Comparison of ENCODE assay signal across 10 mouse cellular contexts in genomic region chr13:24604096-24604495, GRCm38 (mm10). TPM values are rescaled to one million over a fixed set of nuclear protein-coding genes. Genes with fewer than 3 reads are reported as not detected.
DNase-seq lines count a peak whose midpoint lies in the region; ATAC-seq and TF ChIP-seq lines count a peak whose summit lies in the region.
"Had no signal": no experiment of that assay in that cellular context is flagged by ENCODE, and none has a peak within 500 bp of the region (broad histone marks: within the 10 kb centered on the region; RNA-seq: fewer than 3 reads in every experiment).

No protein-coding gene starts in this region.

- ATAC-seq in heart, embryonic 16.5 days (replicated peaks; ENCODE audit: extremely low read depth, insufficient read depth, low FRiP score) = no peak
- ATAC-seq in hindbrain, embryonic 12.5 days (ENCODE audit: low FRiP score) = peak; percentile 17; the same call in 1 of the 2 replicates

- no peaks in the 10 kb centered on the region for H3K27me3 ChIP-seq in heart, embryonic 16.5 days (ENCODE audit: control insufficient read depth, insufficient read depth, low read length)
- H3K27me3 ChIP-seq in spleen, adult 2 months (ENCODE audit: control insufficient read depth, insufficient read depth, low read length) = no peaks in the 10 kb centered on the region
- H3K27me3 ChIP-seq in hindbrain, embryonic 12.5 days = no peaks in the 10 kb centered on the region; the same call in 1 of the 2 replicates
- no peaks in the 10 kb centered on the region for H3K27me3 ChIP-seq in splenic B cell, adult 2 months (ENCODE audit: control insufficient read depth, insufficient read depth, low read length, poor library complexity, severe bottlenecking)

- peak overlapping the region; percentile 93 for H3K27ac ChIP-seq in heart, embryonic 16.5 days (ENCODE audit: low read length)
- peak overlapping the region; percentile 97 for H3K27ac ChIP-seq in spleen, adult 2 months (ENCODE audit: insufficient read depth, low read length)
- H3K27ac ChIP-seq in hindbrain, embryonic 12.5 days = no peak overlapping the region

- no peak overlapping the region for H3K4me3 ChIP-seq in heart, embryonic 16.5 days (ENCODE audit: low read length)
- peak overlapping the region; percentile 57 for H3K4me3 ChIP-seq in spleen, adult 2 months (ENCODE audit: extremely low read depth, insufficient read depth, insufficient read length)
- no peak overlapping the region for H3K4me3 ChIP-seq in hindbrain, embryonic 12.5 days

- no peak for TF ChIP-seq CTCF in spleen, adult 2 months (IDR thresholded peaks at IDR 0.05; ENCODE audit: extremely low read depth, insufficient read depth, insufficient read length, insufficient replicate concordance)

- no peaks in the 10 kb centered on the region for H3K36me3 ChIP-seq in heart, embryonic 16.5 days (ENCODE audit: control insufficient read depth, insufficient read depth)
- H3K36me3 ChIP-seq in spleen, adult 2 months (ENCODE audit: control insufficient read depth, insufficient read depth, low read length) = no peaks in the 10 kb centered on the region
- no peaks in the 10 kb centered on the region for H3K36me3 ChIP-seq in hindbrain, embryonic 12.5 days
- H3K36me3 ChIP-seq in splenic B cell, adult 2 months (ENCODE audit: control insufficient read depth, insufficient read depth, low read length, poor library complexity, severe bottlenecking) = no peaks in the 10 kb centered on the region; the same call in 1 of the 2 replicates

- peaks cover 43% of the 10 kb centered on the region for H3K4me1 ChIP-seq in heart, embryonic 16.5 days (ENCODE audit: control insufficient read depth, insufficient read depth, low read length)
- H3K4me1 ChIP-seq in spleen, adult 2 months (ENCODE audit: control insufficient read depth, insufficient read depth, insufficient read length) = peaks cover 32% of the 10 kb centered on the region
- peaks cover 24% of the 10 kb centered on the region for H3K4me1 ChIP-seq in hindbrain, embryonic 12.5 days

- H3K9ac ChIP-seq in heart, embryonic 16.5 days (ENCODE audit: low read length) = no peak overlapping the region; the same call in 1 of the 2 replicates
- H3K9ac ChIP-seq in hindbrain, embryonic 12.5 days = no peak overlapping the region
- H3K9ac ChIP-seq: liver, postnatal 0 days had no signal

- no peak for TF ChIP-seq POLR2A in spleen, adult 2 months (IDR thresholded peaks at IDR 0.05; ENCODE audit: low read depth, low read length)

- DNase-seq in heart, adult 11 months = no peak
- DNase-seq in spleen, adult 2 months (ENCODE audit: low read depth in 1 of 2, low spot score in 2 of 2) = no peak
- no peak for DNase-seq in spleen, postnatal 4 days (ENCODE audit: low spot score in 2 of 2)
- DNase-seq in splenic B cell, adult 2 months (ENCODE audit: low read depth, low spot score) = peak; percentile 53
- no peak for DNase-seq in right cerebral cortex, postnatal 4 days
- DNase-seq in testis, postnatal 10 days (ENCODE audit: low spot score) = no peak
- DNase-seq: cerebellum, postnatal 25 days had no signal

- no peaks in the 10 kb centered on the region for H3K9me3 ChIP-seq in heart, embryonic 16.5 days (replicated peaks; ENCODE audit: control insufficient read depth, low read length)
- H3K9me3 ChIP-seq in hindbrain, embryonic 12.5 days (replicated peaks) = no peaks in the 10 kb centered on the region

- 42% methylated on average over 4 of the region's 4 CpGs for WGBS in heart, embryonic 16.5 days
- 57% methylated on average over 2 of the region's 4 CpGs for WGBS in spleen, adult 2 months
- WGBS in hindbrain, embryonic 12.5 days = 18% methylated on average over 4 of the region's 4 CpGs

- peak overlapping the region; percentile 58 for H3K4me2 ChIP-seq in heart, embryonic 16.5 days (ENCODE audit: low read depth, low read length)
- H3K4me2 ChIP-seq in hindbrain, embryonic 12.5 days (replicated peaks) = peak overlapping the region; percentile 51

RNA-seq across cellular contexts. Expression of gene Ripor2, which starts 22.1 kb away (rescaled TPM):
- polyA plus RNA-seq in heart, embryonic 16.5 days (2015; fragmentation: Nextera tagmentation; extraction: Ambion mirVana) = 17.3 and 17.8 TPM in 2 replicates
- 46.4 and 54.7 TPM in 2 replicates for polyA plus RNA-seq in spleen, adult 2 months (2012; rRNA removed)
- polyA plus RNA-seq in hindbrain, embryonic 12.5 days (2016; fragmentation: Nextera tagmentation; extraction: Ambion mirVana) = 16.3 and 22.3 TPM in 2 replicates
